Mouse (Mus musculus): ENCODE results near the gene Ccnt1. TPM values are rescaled to one million over a fixed set of nuclear protein-coding genes. Genes with fewer than 3 reads are reported as not detected.
A peak's percentile ranks its signal among the peaks of the same experiment; 100 is the strongest.
"Not testable (repeated sequence)": the region's sequence is repeated elsewhere in the genome, so short reads cannot be mapped to it uniquely, and the experiment has no call there.

Ccnt1 gene
- polyA plus RNA-seq, 1 experiment from 2014 or later = 60.7 TPM

GRCm38 (mm10) chr15:98533035-98533531 is 37.6 kb downstream of the Ccnt1 start:
- no peaks in the 10 kb centered on the region for H3K9me3 ChIP-seq (replicated peaks)
- peaks cover 58% of the 10 kb centered on the region for H3K36me3 ChIP-seq
- under 1% methylated on average over 18 of the region's 18 CpGs for WGBS
- peak overlapping the region; percentile 71 for H3K4me3 ChIP-seq
- peak; percentile 44 for DNase-seq (ENCODE audit: low spot score)
- peak overlapping the region; percentile 97 for H3K27ac ChIP-seq
- H3K27me3 ChIP-seq (ENCODE audit: low read depth, poor library complexity, severe bottlenecking) = no peaks in the 10 kb centered on the region
- H3K4me1 ChIP-seq = peaks cover 7% of the 10 kb centered on the region

- H3K27ac ChIP-seq = peak overlapping the region; percentile 97; the same call in 1 of the 2 replicates
- H3K4me1 ChIP-seq = peaks cover 7% of the 10 kb centered on the region
- WGBS = 52% methylated on average over 5 of the region's 5 CpGs
- no peaks in the 10 kb centered on the region for H3K9me3 ChIP-seq (replicated peaks)
- peak overlapping the region; percentile 71 for H3K4me3 ChIP-seq
- H3K27me3 ChIP-seq (ENCODE audit: low read depth, poor library complexity, severe bottlenecking) = no peaks in the 10 kb centered on the region
- peaks cover 59% of the 10 kb centered on the region for H3K36me3 ChIP-seq
- DNase-seq (ENCODE audit: low spot score) = no peak
Measured at GRCm38 (mm10) chr15:98532281-98532680, 38.4 kb downstream of the Ccnt1 start.

GRCm38 (mm10) chr15:98528066-98528563 is 42.6 kb downstream of the Ccnt1 start:
- Histone ChIP-seq H3K27ac (no peak overlapping the region), H3K27me3 (ENCODE audit: low read depth, poor library complexity, severe bottlenecking) (no peaks in the 10 kb centered on the region), H3K4me3 (no peak overlapping the region), H3K9me3 (replicated peaks) (no peaks in the 10 kb centered on the region), H3K4me1 (peaks cover 7% of the 10 kb centered on the region), H3K36me3 (peaks cover 99% of the 10 kb centered on the region)
- WGBS = 91% methylated on average over 5 of the region's 5 CpGs
- no peak for DNase-seq (ENCODE audit: low spot score)

- Histone ChIP-seq H3K27ac (no peak overlapping the region), H3K27me3 (ENCODE audit: low read depth, poor library complexity, severe bottlenecking) (no peaks in the 10 kb centered on the region), H3K4me1 (peaks cover 1% of the 10 kb centered on the region), H3K36me3 (peaks cover 100% of the 10 kb centered on the region), H3K9me3 (replicated peaks) (no peaks in the 10 kb centered on the region), H3K4me3 (no peak overlapping the region)
- DNase-seq (ENCODE audit: low spot score) = no peak
- WGBS = 98% methylated on average over 5 of the region's 5 CpGs
Measured at GRCm38 (mm10) chr15:98527056-98527771, 43.5 kb downstream of the Ccnt1 start.

GRCm38 (mm10) chr15:98526057-98526456 is 44.7 kb downstream of the Ccnt1 start:
- Histone ChIP-seq H3K36me3 (peaks cover 100% of the 10 kb centered on the region), H3K27ac (no peak overlapping the region), H3K4me3 (no peak overlapping the region), H3K27me3 (ENCODE audit: low read depth, poor library complexity, severe bottlenecking) (no peaks in the 10 kb centered on the region), H3K4me1 (no peaks in the 10 kb centered on the region), H3K9me3 (replicated peaks) (no peaks in the 10 kb centered on the region)
- no peak for DNase-seq (ENCODE audit: low spot score)
- 85% methylated on average over 5 of the region's 5 CpGs for WGBS

GRCm38 (mm10) chr15:98521245-98521644 is 49.5 kb downstream of the Ccnt1 start:
- Histone ChIP-seq H3K4me1 (no peaks in the 10 kb centered on the region), H3K27me3 (ENCODE audit: low read depth, poor library complexity, severe bottlenecking) (no peaks in the 10 kb centered on the region), H3K4me3 (no peak overlapping the region), H3K9me3 (replicated peaks) (no peaks in the 10 kb centered on the region), H3K27ac (no peak overlapping the region), H3K36me3 (peaks cover 89% of the 10 kb centered on the region)
- 88% methylated on average over 3 of the region's 3 CpGs for WGBS
- DNase-seq (ENCODE audit: low spot score) = no peak

GRCm38 (mm10) chr15:98517380-98518355 is 53.1 kb downstream of the Ccnt1 start:
- H3K27me3 ChIP-seq (ENCODE audit: low read depth, poor library complexity, severe bottlenecking) = no peaks in the 10 kb centered on the region
- 72% methylated on average over 16 of the region's 16 CpGs for WGBS
- peaks cover 53% of the 10 kb centered on the region for H3K36me3 ChIP-seq

GRCm38 (mm10) chr15:98514845-98515244 is 55.9 kb downstream of the Ccnt1 start:
- 82% methylated on average over 2 of the region's 2 CpGs for WGBS
- DNase-seq (ENCODE audit: low spot score); H3K9me3 ChIP-seq (replicated peaks); H3K27ac ChIP-seq; H3K4me3 ChIP-seq; H3K27me3 ChIP-seq (ENCODE audit: low read depth, poor library complexity, severe bottlenecking): not testable (repeated sequence)
- peaks cover 25% of the 10 kb centered on the region for H3K36me3 ChIP-seq
- peaks cover 16% of the 10 kb centered on the region for H3K4me1 ChIP-seq

More at GRCm38 (mm10) chr15:98517380-98518355, 53.1 kb downstream of the Ccnt1 start:
- Histone ChIP-seq H3K4me1 (peaks cover 8% of the 10 kb centered on the region; the same call in 1 of the 2 replicates), H3K4me3 (no peak overlapping the region), H3K27ac (no peak overlapping the region), H3K9me3 (replicated peaks) (no peaks in the 10 kb centered on the region)
- DNase-seq (ENCODE audit: low spot score) = peak; percentile 69

- 85% methylated on average over 8 of the region's 8 CpGs for WGBS
- H3K36me3 ChIP-seq = peaks cover 19% of the 10 kb centered on the region
- H3K4me3 ChIP-seq = no peak overlapping the region
- no peak for DNase-seq (ENCODE audit: low spot score)
- H3K27me3 ChIP-seq (ENCODE audit: low read depth, poor library complexity, severe bottlenecking) = no peaks in the 10 kb centered on the region
- H3K4me1 ChIP-seq = peaks cover 16% of the 10 kb centered on the region
- H3K27ac ChIP-seq = no peak overlapping the region
- H3K9me3 ChIP-seq (replicated peaks) = no peaks in the 10 kb centered on the region
Measured at GRCm38 (mm10) chr15:98514146-98514545, 56.6 kb downstream of the Ccnt1 start.

GRCm38 (mm10) chr15:98513676-98514075 is 57.0 kb downstream of the Ccnt1 start:
- H3K9me3 ChIP-seq (replicated peaks); H3K4me3 ChIP-seq; DNase-seq (ENCODE audit: low spot score); H3K27me3 ChIP-seq (ENCODE audit: low read depth, poor library complexity, severe bottlenecking); H3K27ac ChIP-seq: not testable (repeated sequence)
- peaks cover 19% of the 10 kb centered on the region for H3K36me3 ChIP-seq
- peaks cover 16% of the 10 kb centered on the region for H3K4me1 ChIP-seq
- 69% methylated on average over 3 of the region's 3 CpGs for WGBS

GRCm38 (mm10) chr15:98512799-98513321 is 57.9 kb downstream of the Ccnt1 start:
- no peaks in the 10 kb centered on the region for H3K27me3 ChIP-seq (ENCODE audit: low read depth, poor library complexity, severe bottlenecking)
- no peak overlapping the region for H3K4me3 ChIP-seq
- DNase-seq (ENCODE audit: low spot score) = no peak
- no peak overlapping the region for H3K27ac ChIP-seq
- 66% methylated on average over 17 of the region's 17 CpGs for WGBS
- no peaks in the 10 kb centered on the region for H3K9me3 ChIP-seq (replicated peaks)
- H3K4me1 ChIP-seq = peaks cover 16% of the 10 kb centered on the region
- peaks cover 11% of the 10 kb centered on the region for H3K36me3 ChIP-seq

GRCm38 (mm10) chr15:98512232-98512631 is 58.5 kb downstream of the Ccnt1 start:
- Histone ChIP-seq H3K4me1 (peaks cover 16% of the 10 kb centered on the region), H3K27me3 (ENCODE audit: low read depth, poor library complexity, severe bottlenecking) (no peaks in the 10 kb centered on the region), H3K36me3 (peaks cover 5% of the 10 kb centered on the region), H3K9me3 (replicated peaks) (no peaks in the 10 kb centered on the region), H3K4me3 (no peak overlapping the region), H3K27ac (no peak overlapping the region)
- DNase-seq (ENCODE audit: low spot score) = no peak
- 76% methylated on average over 8 of the region's 8 CpGs for WGBS
